Mouse (Mus musculus): ENCODE data around the gene Fam160a2. TPM values are rescaled to one million over a fixed set of nuclear protein-coding genes. Genes with fewer than 3 reads are reported as not detected.

Gene Fam160a2
- total RNA-seq, 2 experiments from 2014 or later: 9.6 to 12.2 TPM

Other genes with a start within 250 kb of the Fam160a2 start
- not detected for gene Olfr684, start 236.4 kb downstream of the Fam160a2 start, total RNA-seq (2021)
- not detected for gene Olfr685, start 214.0 kb downstream of the Fam160a2 start, total RNA-seq (2021)
- not detected for gene Olfr686, start 192.6 kb downstream of the Fam160a2 start, total RNA-seq (2021)
- gene Olfr688, start 112.0 kb downstream of the Fam160a2 start, total RNA-seq (2021): not detected
- not detected for gene Olfr689, start 88.9 kb downstream of the Fam160a2 start, total RNA-seq (2021)
- not detected for gene Olfr690, start 66.0 kb downstream of the Fam160a2 start, total RNA-seq (2021)
- not detected for gene Olfr691, start 57.8 kb downstream of the Fam160a2 start, total RNA-seq (2021)
- not detected for gene Olfr692, start 31.8 kb downstream of the Fam160a2 start, total RNA-seq (2021)
- not detected for gene Gm5901, start 25.0 kb downstream of the Fam160a2 start, total RNA-seq (2021)
- not detected for gene Cnga4, start 4.5 kb upstream of the Fam160a2 start, total RNA-seq (2021)
- gene Cckbr, start 25.7 kb upstream of the Fam160a2 start, total RNA-seq (2021): not detected
- gene Cavin3, start 82.2 kb upstream of the Fam160a2 start, total RNA-seq (2021): 10 to 100 TPM; 27.7 to 33.5 TPM
- gene Smpd1, start 154.3 kb upstream of the Fam160a2 start, total RNA-seq (2021): 10 to 100 TPM; 43.7 to 44.1 TPM
- gene Apbb1, start 181.6 kb upstream of the Fam160a2 start, total RNA-seq (2021): 10 to 100 TPM in 1 of 2 experiments, 1 to 10 TPM in 1; 8.9 to 10.1 TPM
- not detected for gene Hpx, start 200.1 kb upstream of the Fam160a2 start, total RNA-seq (2021)
- 10 to 100 TPM; 14.3 to 16.4 TPM for gene Trim3, start 233.5 kb upstream of the Fam160a2 start, total RNA-seq (2021)
- gene Timm10b, start 240.0 kb upstream of the Fam160a2 start, total RNA-seq (2021): 10 to 100 TPM; 70.3 to 72.0 TPM
- 10 to 100 TPM; 12.2 to 14.5 TPM for gene Arfip2, start 240.4 kb upstream of the Fam160a2 start, total RNA-seq (2021)
- 1 to 10 TPM; 1.1 to 2.4 TPM for gene Gm45799, start 240.5 kb upstream of the Fam160a2 start, total RNA-seq (2021)